Mouse (Mus musculus) hindbrain, postnatal 0 days (tissue): ENCODE data around the gene Mep1a. TPM values are rescaled to one million over a fixed set of nuclear protein-coding genes. Genes with fewer than 3 reads are reported as not detected.

Experiments
- ATAC-seq: fragments of 200-750 bp; cut with Nextera tagmentation; 2 replicates; pipeline ENCODE4 v1.8.0; 2017; ENCODE audit warnings: mild to moderate bottlenecking, moderate TSS enrichment, moderate library complexity
- DNase-seq: peaks from one replicate; pipeline ENCODE4 v3.0.0-alpha.2; 2015; ENCODE audit warnings: low spot score
- H3K27ac ChIP-seq: fragments of 300-500 bp; sonication (generic); 2 replicates; pipeline ENCODE4 v1.5.1; 2014; ENCODE audit warnings: mild to moderate bottlenecking
- H3K27me3 ChIP-seq: fragments of 300-500 bp; sonication (generic); 2 replicates; pipeline ENCODE4 v1.6.1; 2014; ENCODE audit warnings: low read length, mixed read lengths; ENCODE audit not compliant: insufficient read depth
- H3K36me3 ChIP-seq: fragments of 300-500 bp; sonication (generic); 2 replicates; pipeline ENCODE4 v1.6.1; 2014; ENCODE audit warnings: low read length, mixed read lengths; ENCODE audit not compliant: insufficient read depth
- H3K4me1 ChIP-seq: fragments of 300-500 bp; sonication (generic); 2 replicates; pipeline ENCODE4 v1.6.1; 2014; ENCODE audit warnings: antibody characterized with exemption, low read length, mixed read lengths; ENCODE audit not compliant: insufficient read depth
- H3K4me2 ChIP-seq: fragments of 300-500 bp; sonication (generic); 2 replicates; pipeline ENCODE4 v1.6.1; 2014; ENCODE audit warnings: low read depth, mild to moderate bottlenecking, low read length, moderate library complexity, mixed read lengths
- H3K4me3 ChIP-seq: fragments of 300-500 bp; sonication (generic); 2 replicates; pipeline ENCODE4 v1.5.1; 2014; ENCODE audit warnings: low read length
- H3K9ac ChIP-seq: fragments of 300-500 bp; sonication (generic); replicated peaks from 2 replicates; pipeline ENCODE4 v1.6.1; 2014; ENCODE audit warnings: mild to moderate bottlenecking, low read length, moderate library complexity, mixed read lengths
- H3K9me3 ChIP-seq: fragments of 300-500 bp; sonication (generic); 2 replicates; pipeline ENCODE4 v1.6.1; 2016; ENCODE audit warnings: low read length, mixed read lengths
- CTCF ChIP-seq: IDR thresholded peaks from 2 replicates; pipeline ENCODE4 v1.5.1; 2016; ENCODE audit warnings: antibody characterized with exemption, control low read depth, low read depth
- WGBS: fragments of 180-500 bp; shearing (Covaris S2); extraction: QIAGEN DNeasy Blood & Tissue Kit; methylation state at CpG from one replicate; pipeline ENCODE4 v1.1.7; 2014; 5-methylcytosine and 5-hydroxymethylcytosine counted together
- polyA plus RNA-seq: library from polyadenylated mRNA; unstranded; fragments of >200 nt; fragmentation: Nextera tagmentation; extraction: Ambion mirVana; gene quantifications from 2 replicates; pipeline ENCODE4 v1.2.1, GENCODE M21; 2015
- total RNA-seq: library from RNA; depleted of rRNA; stranded (reverse); fragments of >200 nt; gene quantifications from 2 replicates; pipeline ENCODE4 v1.2.3, GENCODE M21; 2014

Mep1a gene
- total and polyA plus RNA-seq, 2 experiments from 2014 or later: 0.13 TPM; not detected in 1

DNA sequence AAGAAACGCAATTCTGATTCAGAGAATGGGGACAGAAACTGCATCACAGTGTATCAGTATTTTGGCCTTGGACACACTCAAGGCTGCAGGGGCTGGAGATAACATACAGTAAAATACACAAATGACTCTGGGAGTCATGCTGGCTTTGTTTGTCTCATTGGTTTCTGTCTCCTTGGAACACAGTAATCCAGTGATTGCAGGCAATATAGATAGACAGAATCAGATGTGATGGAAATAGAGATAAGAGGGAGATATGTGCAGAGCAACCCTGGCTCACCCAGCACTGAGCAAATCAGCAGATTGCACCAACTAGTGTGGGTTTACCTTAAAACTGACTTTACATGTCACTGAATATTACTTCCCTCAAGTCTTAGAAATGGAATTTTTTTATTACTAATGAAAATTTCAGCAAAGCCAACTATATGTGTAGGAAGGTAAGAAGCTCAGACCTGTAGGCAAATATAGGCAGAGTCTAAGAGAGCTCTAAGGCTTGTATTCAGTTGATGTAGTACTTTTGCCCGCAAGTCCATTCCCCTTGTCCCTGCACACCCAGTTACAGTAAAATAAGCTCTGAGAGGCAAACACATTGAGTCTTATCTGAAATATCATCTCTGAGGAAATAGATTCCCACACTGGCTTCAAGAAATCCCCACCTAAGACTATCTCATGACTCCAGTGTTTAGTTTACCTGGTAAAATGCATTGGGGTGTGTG is 14.0 kb downstream of the Mep1a start:
- WGBS: 94% methylated on average over 2 of the region's 2 CpGs
- H3K4me2 ChIP-seq: no peak overlapping the region
- no peak for TF ChIP-seq CTCF

DNA sequence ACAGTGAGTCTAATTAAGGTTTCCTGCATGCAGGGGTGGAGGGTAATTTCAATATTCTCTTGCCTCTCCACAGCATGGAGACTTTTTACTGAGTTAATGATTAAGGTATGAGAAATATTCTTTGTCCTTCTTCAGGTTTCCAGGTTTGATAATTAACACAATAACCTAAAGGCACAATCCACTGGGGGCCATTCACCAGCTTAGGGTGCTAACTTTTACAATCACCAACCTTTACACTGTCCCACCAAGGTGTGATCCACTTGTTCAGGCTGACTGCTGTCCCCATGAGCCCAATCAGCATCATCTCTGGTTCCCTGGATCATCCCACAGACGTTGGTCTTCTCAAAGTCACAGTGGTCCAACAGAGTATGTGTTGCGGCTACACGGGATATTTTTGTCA is 16.6 kb downstream of the Mep1a start:
- H3K9me3 ChIP-seq: no peaks in the 10 kb centered on the region
- WGBS: 85% methylated on average over 3 of the region's 3 CpGs
- H3K4me1 ChIP-seq: no peaks in the 10 kb centered on the region
- H3K4me3 ChIP-seq: no peak overlapping the region
- ATAC-seq (no peak), DNase-seq (no peak)
- H3K36me3 ChIP-seq: no peaks in the 10 kb centered on the region
- H3K4me2 ChIP-seq: no peak overlapping the region
- TF ChIP-seq CTCF: no peak
- no peaks in the 10 kb centered on the region for H3K27me3 ChIP-seq
- H3K9ac ChIP-seq: no peak overlapping the region
- H3K27ac ChIP-seq: no peak overlapping the region

More for the DNA sequence above, 14.0 kb downstream of the Mep1a start:
- ATAC-seq (no peak), DNase-seq (no peak)
- Histone ChIP-seq H3K27ac (no peak overlapping the region), H3K9me3 (no peaks in the 10 kb centered on the region), H3K4me1 (no peaks in the 10 kb centered on the region), H3K9ac (no peak overlapping the region), H3K4me3 (no peak overlapping the region), H3K36me3 (no peaks in the 10 kb centered on the region), H3K27me3 (no peaks in the 10 kb centered on the region)

DNA sequence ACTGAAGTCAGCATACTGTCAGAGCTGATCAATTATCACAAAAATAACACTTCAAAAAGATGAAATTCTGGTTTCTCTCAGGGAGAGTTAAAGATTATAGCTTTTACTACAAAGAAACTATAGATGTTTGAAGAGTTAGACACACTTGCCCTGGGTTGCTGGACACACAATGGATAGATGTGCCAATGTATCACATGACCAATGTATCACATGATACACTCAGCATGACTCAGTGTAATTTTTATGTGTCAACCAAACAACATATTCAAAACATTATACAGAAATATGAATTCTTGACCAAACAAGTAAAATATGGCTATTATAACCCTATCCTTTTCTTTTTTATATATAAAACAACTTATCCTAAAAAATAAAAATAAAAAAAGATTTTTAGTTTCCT is 25.0 kb downstream of the Mep1a start:
- DNase-seq (no peak), ATAC-seq (no peak)
- Histone ChIP-seq H3K27me3 (no peaks in the 10 kb centered on the region), H3K9ac (no peak overlapping the region), H3K4me1 (no peaks in the 10 kb centered on the region), H3K4me3 (no peak overlapping the region), H3K27ac (no peak overlapping the region), H3K9me3 (no peaks in the 10 kb centered on the region), H3K36me3 (no peaks in the 10 kb centered on the region), H3K4me2 (no peak overlapping the region)
- TF ChIP-seq CTCF: no peak

DNA sequence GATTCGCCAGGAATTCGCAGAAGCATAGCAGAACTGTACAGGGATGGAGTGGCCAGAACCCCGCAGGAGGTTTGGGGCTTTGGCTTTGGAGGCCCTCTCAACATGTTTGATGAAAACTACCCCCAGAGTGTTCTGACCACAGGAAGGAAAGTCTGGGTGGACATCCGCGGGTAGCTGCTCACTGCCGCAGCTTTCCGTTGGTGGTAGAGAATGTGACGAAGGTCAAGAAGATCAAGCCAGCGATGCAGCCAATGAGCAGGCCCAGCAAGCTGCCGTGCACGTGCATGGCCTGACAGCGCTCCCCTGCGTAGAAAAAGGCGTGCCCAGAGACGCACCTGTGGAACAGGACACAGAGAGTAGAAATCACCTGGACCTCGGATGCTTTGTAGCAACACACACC is 27.8 kb downstream of the Mep1a start:
- no peaks in the 10 kb centered on the region for H3K27me3 ChIP-seq
- H3K4me2 ChIP-seq: no peak overlapping the region
- no peak for TF ChIP-seq CTCF
- ATAC-seq: no peak
- no peak overlapping the region for H3K4me3 ChIP-seq
- no peaks in the 10 kb centered on the region for H3K9me3 ChIP-seq
- H3K9ac ChIP-seq: no peak overlapping the region
- DNase-seq: no peak
- WGBS: 89% methylated on average over 16 of the region's 16 CpGs
- no peaks in the 10 kb centered on the region; the same call in 1 of the 2 replicates for H3K4me1 ChIP-seq
- H3K36me3 ChIP-seq: no peaks in the 10 kb centered on the region
- no peak overlapping the region for H3K27ac ChIP-seq

DNA sequence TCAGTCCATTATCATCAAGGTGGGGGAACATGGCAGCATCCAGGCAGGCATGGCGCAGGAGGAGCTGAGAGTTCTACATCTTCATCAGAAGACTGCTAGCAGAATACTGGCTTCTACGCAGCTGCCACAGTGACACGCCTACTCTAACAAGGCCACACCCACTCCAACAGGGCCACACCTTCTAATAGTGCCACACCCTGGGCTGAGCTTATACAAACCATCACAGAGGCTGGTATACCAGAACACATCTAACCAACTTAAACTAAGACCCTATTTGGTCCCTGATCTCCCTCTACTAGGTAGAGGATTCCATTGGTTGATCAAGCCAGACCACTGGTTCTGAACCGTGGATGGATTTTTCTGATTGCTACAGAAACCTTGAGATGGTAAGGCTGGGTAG is 30.1 kb downstream of the Mep1a start:
- no peaks in the 10 kb centered on the region; the same call in 1 of the 2 replicates for H3K4me1 ChIP-seq
- DNase-seq (no peak), ATAC-seq (no peak)
- no peak overlapping the region for H3K27ac ChIP-seq
- no peak for TF ChIP-seq CTCF
- no peaks in the 10 kb centered on the region for H3K27me3 ChIP-seq
- WGBS: 86% methylated on average over 4 of the region's 4 CpGs
- H3K9ac ChIP-seq: no peak overlapping the region
- no peak overlapping the region for H3K4me2 ChIP-seq
- H3K9me3 ChIP-seq: no peaks in the 10 kb centered on the region
- no peaks in the 10 kb centered on the region for H3K36me3 ChIP-seq
- H3K4me3 ChIP-seq: no peak overlapping the region

DNA sequence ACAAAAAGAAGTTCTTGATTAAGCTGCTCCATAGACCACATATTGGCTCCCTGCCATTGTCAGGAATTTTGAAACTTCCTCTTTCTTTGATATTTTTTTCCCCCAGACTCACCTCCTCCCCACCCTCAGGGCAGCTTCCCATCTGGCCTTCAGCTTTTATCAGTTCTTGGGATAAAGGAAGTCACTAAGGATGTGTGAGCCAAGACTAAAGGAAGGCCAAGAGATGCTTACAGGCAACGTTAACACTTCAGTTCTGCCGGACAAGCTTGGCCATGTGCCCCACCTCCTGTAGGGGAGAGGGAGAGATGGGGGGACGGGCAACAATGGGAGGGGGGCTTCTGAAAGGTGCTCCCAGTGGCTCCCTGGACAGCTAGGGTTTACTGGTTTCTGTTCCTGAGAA is 32.6 kb downstream of the Mep1a start:
- WGBS: 30% methylated on average over 3 of the region's 3 CpGs
- no peaks in the 10 kb centered on the region for H3K36me3 ChIP-seq
- no peaks in the 10 kb centered on the region for H3K9me3 ChIP-seq
- H3K27ac ChIP-seq: no peak overlapping the region
- no peak overlapping the region for H3K9ac ChIP-seq
- TF ChIP-seq CTCF: no peak
- H3K4me3 ChIP-seq: no peak overlapping the region
- ATAC-seq (no peak), DNase-seq (no peak)
- H3K27me3 ChIP-seq: no peaks in the 10 kb centered on the region
- no peak overlapping the region for H3K4me2 ChIP-seq
- H3K4me1 ChIP-seq: no peaks in the 10 kb centered on the region; the same call in 1 of the 2 replicates
